Mouse (Mus musculus) C2C12 (cell line): ENCODE measurements around the gene Rgs6.

Experiments used
- CEBPB ChIP-seq: IDR thresholded peaks from one replicate; pipeline ENCODE4 v1.6.1; 2011; ENCODE audit warnings: low read depth, mild to moderate bottlenecking, control low read depth, moderate library complexity
- CTCF ChIP-seq: IDR thresholded peaks from one replicate; pipeline ENCODE4 v1.5.1; 2011; ENCODE audit not compliant: control insufficient read depth, insufficient read depth, insufficient read length
- MYOG ChIP-seq: IDR thresholded peaks from one replicate; pipeline ENCODE4 v1.6.1; 2011; ENCODE audit not compliant: control insufficient read depth, insufficient read length; ENCODE audit errors: extremely low read depth
- USF1 ChIP-seq: IDR thresholded peaks from one replicate; pipeline ENCODE4 v1.6.1; 2011; ENCODE audit warnings: low read depth, mild to moderate bottlenecking, control low read depth, moderate library complexity

DNA sequence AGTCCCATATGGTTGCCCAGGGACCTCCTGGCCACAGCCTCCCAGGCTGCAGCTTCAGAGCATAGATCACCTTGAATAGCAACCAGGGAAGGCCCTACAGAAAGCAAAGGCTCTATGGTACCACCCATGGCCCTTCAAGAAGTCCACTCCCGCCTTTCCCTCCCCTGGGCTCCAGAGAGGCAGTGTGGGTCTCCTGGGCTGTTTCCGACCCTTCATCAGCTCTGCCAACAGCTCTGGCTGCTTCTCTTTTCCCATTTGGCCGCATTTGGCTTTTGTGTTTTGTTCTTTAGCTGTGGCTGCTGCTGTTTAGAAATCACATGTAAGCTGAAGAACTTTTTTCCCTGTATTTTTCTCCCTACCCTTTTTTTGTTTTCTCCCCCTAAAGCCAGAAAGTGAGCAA lies 548.9 kb downstream of the Rgs6 start:
- TF ChIP-seq CEBPB (no peak), MYOG (no peak), CTCF (no peak), USF1 (no peak)
